Mouse (Mus musculus) hindbrain, embryonic 14.5 days (tissue): ENCODE data around the gene Slc39a11. TPM values are rescaled to one million over a fixed set of nuclear protein-coding genes. Genes with fewer than 3 reads are reported as not detected.

Experiments
- ATAC-seq: fragments of 200-750 bp; cut with Nextera tagmentation; 2 replicates; pipeline ENCODE4 v1.8.0; 2017; ENCODE audit warnings: moderate number of reproducible peaks, mild to moderate bottlenecking, moderate TSS enrichment, moderate library complexity; ENCODE audit not compliant: low FRiP score
- DNase-seq: peaks from one replicate; pipeline ENCODE4 v3.0.0-alpha.2; 2015; ENCODE audit warnings: low spot score
- H3K27ac ChIP-seq: fragments of 300-500 bp; sonication (generic); 2 replicates; pipeline ENCODE4 v1.5.1; 2014; ENCODE audit warnings: mild to moderate bottlenecking, moderate library complexity
- H3K27me3 ChIP-seq: fragments of 300-500 bp; sonication (generic); 2 replicates; pipeline ENCODE4 v1.6.1; 2014; ENCODE audit warnings: mild to moderate bottlenecking, low read length, mixed read lengths; ENCODE audit not compliant: control insufficient read depth, insufficient read depth
- H3K36me3 ChIP-seq: fragments of 300-500 bp; sonication (generic); replicated peaks from 2 replicates; pipeline ENCODE4 v1.6.1; 2014; ENCODE audit not compliant: control insufficient read depth, insufficient read depth
- H3K4me1 ChIP-seq: fragments of 300-500 bp; sonication (generic); replicated peaks from 2 replicates; pipeline ENCODE4 v1.6.1; 2014; ENCODE audit warnings: antibody characterized with exemption, low read length, mixed read lengths; ENCODE audit not compliant: control insufficient read depth, insufficient read depth
- H3K4me2 ChIP-seq: fragments of 300-500 bp; sonication (generic); replicated peaks from 2 replicates; pipeline ENCODE4 v1.6.1; 2014; ENCODE audit warnings: mild to moderate bottlenecking, moderate library complexity
- H3K4me3 ChIP-seq: fragments of 300-500 bp; sonication (generic); replicated peaks from 2 replicates; pipeline ENCODE4 v1.5.1; 2014; ENCODE audit warnings: mild to moderate bottlenecking, low read length
- H3K9ac ChIP-seq: fragments of 300-500 bp; sonication (generic); 2 replicates; pipeline ENCODE4 v1.6.1; 2014
- H3K9me3 ChIP-seq: fragments of 300-500 bp; sonication (generic); 2 replicates; pipeline ENCODE4 v1.6.1; 2016; ENCODE audit warnings: low read length; ENCODE audit not compliant: control insufficient read depth
- WGBS: fragments of 180-500 bp; shearing (Covaris S2); extraction: QIAGEN DNeasy Blood & Tissue Kit; methylation state at CpG from one replicate; pipeline ENCODE4 v1.1.7; 2014; 5-methylcytosine and 5-hydroxymethylcytosine counted together
- polyA plus RNA-seq: library from polyadenylated mRNA; unstranded; fragments of >200 nt; fragmentation: Nextera tagmentation; extraction: Ambion mirVana; gene quantifications from 2 replicates; pipeline ENCODE4 v1.2.1, GENCODE M21; 2014

The Slc39a11 gene
- polyA plus RNA-seq, 1 experiment from 2014 or later = 25.5 TPM

GRCm38 (mm10) chr11:113553605-113554004 is 96.3 kb downstream of the Slc39a11 start:
- 0 out of 2 replicates have a peak overlapping the region, but pooled peaks have one; percentile 0 for H3K9ac ChIP-seq

DNA sequence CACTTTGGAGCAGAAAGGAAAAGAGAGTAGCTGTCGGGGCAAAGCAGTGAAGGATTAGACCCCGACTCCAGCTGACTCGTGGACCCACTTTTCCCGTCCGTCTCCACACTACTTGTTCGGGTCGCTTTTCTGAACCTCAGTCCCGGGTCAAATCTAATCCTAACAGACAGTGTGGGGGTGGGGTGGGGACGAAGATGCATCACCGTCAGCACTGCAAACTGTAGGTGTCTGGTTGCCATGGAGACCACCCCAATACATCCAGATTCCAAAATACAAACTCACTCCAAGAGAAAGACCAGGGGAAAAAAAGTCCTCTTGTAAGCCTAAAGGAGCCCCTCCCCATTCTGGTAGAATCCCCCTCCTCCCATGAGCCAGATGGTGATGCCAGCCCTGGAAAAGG is 97.3 kb downstream of the Slc39a11 start:
- no peaks in the 10 kb centered on the region for H3K9me3 ChIP-seq
- ATAC-seq (no peak), DNase-seq (no peak)
- 66% methylated on average over 10 of the region's 10 CpGs for WGBS
- peaks cover 30% of the 10 kb centered on the region for H3K4me1 ChIP-seq
- no peaks in the 10 kb centered on the region for H3K36me3 ChIP-seq
- H3K4me3 ChIP-seq = no peak overlapping the region
- H3K27me3 ChIP-seq = no peaks in the 10 kb centered on the region
- H3K4me2 ChIP-seq = no peak overlapping the region
- H3K27ac ChIP-seq = 0 out of 2 replicates have a peak overlapping the region, but pooled peaks have one; percentile 68
- H3K9ac ChIP-seq = no peak overlapping the region

More at GRCm38 (mm10) chr11:113553605-113554004, 96.3 kb downstream of the Slc39a11 start:
- H3K27me3 ChIP-seq = no peaks in the 10 kb centered on the region
- no peak overlapping the region for H3K4me2 ChIP-seq
- no peaks in the 10 kb centered on the region for H3K36me3 ChIP-seq
- no peak for ATAC-seq
- no peaks in the 10 kb centered on the region for H3K9me3 ChIP-seq
- H3K4me3 ChIP-seq = no peak overlapping the region
- peak overlapping the region; percentile 68 for H3K27ac ChIP-seq
- no peak for DNase-seq
- 68% methylated on average over 13 of the region's 13 CpGs for WGBS
- peaks cover 30% of the 10 kb centered on the region for H3K4me1 ChIP-seq

DNA sequence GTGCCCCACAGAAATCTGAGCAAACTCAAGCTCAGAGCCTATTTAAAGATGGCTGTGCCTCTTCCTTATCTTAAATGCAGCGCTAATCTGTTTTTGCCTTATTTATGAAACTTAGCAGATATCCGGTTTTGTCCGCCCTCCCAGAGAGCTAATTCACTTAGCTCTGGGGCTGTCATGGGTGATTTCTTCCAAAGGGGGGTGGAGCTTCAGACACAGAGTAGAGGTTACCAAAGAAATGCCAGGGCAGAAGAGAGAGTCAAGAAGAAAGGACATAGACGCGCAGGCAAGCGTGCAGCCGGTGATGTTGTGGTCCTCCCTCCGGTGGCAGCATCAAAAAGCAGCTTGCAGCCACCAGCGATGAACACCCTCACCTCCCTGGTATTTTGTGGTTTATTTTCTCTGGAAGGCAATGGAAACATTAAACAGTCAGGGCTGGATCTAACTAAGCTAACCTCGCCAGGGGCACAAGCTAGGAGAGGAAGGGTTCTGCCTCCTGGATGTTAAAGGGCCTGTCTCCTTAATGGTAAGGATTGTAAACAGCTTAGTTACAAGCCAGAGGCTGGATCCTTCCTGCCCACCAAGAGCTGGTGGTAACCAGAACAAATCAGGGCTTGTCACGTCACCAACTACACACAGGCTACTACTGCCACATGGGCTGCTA is 103.5 kb downstream of the Slc39a11 start:
- Histone ChIP-seq H3K27me3 (no peaks in the 10 kb centered on the region), H3K9ac (no peak overlapping the region), H3K4me2 (no peak overlapping the region), H3K4me1 (no peaks in the 10 kb centered on the region), H3K36me3 (no peaks in the 10 kb centered on the region), H3K27ac (no peak overlapping the region), H3K9me3 (no peaks in the 10 kb centered on the region), H3K4me3 (no peak overlapping the region)
- ATAC-seq (no peak), DNase-seq (no peak)
- WGBS = 79% methylated on average over 11 of the region's 11 CpGs

DNA sequence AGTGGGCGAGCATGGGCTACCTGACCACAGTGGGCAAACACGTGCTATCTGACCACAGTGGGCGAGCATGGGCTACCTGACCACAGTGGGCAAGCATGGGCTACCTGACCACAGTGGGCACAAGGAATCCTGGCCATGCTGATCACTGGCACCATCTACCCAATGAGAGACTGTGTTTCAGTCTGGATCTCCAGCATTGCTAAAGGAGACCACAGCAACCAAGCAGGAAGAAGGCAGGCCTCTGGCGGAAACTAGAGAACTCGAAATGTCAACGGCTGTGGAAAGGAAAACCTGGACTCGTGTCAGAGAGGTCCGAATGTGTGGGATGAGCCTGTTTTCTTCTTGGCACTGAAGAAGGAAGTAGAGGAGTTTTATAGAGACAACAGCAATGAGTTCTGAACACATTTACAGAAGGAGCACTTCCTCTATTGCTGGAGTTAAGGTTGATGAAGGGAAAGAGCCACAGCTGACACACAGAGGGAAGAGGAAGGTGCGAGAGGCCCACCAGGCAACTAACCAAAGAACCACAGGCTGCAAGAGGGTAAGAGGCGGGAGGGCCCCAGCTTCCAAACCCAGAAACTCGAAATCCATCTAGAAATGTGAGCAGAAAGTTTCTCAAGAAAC is 105.8 kb downstream of the Slc39a11 start:
- Histone ChIP-seq H3K9me3 (no peaks in the 10 kb centered on the region), H3K27ac (no peak overlapping the region), H3K9ac (no peak overlapping the region), H3K4me3 (no peak overlapping the region), H3K4me1 (no peaks in the 10 kb centered on the region), H3K36me3 (no peaks in the 10 kb centered on the region), H3K4me2 (no peak overlapping the region), H3K27me3 (no peaks in the 10 kb centered on the region)
- DNase-seq = no peak
- WGBS = 90% methylated on average over 11 of the region's 11 CpGs
- no peak for ATAC-seq

GRCm38 (mm10) chr11:113541073-113541472 is 108.8 kb downstream of the Slc39a11 start:
- 96% methylated on average over 8 of the region's 8 CpGs for WGBS
- no peaks in the 10 kb centered on the region for H3K36me3 ChIP-seq
- no peak for DNase-seq
- no peaks in the 10 kb centered on the region for H3K9me3 ChIP-seq
- H3K4me2 ChIP-seq = no peak overlapping the region
- no peak overlapping the region for H3K9ac ChIP-seq
- no peaks in the 10 kb centered on the region for H3K27me3 ChIP-seq
- no peak overlapping the region for H3K4me3 ChIP-seq
- no peaks in the 10 kb centered on the region for H3K4me1 ChIP-seq
- no peak for ATAC-seq
- no peak overlapping the region for H3K27ac ChIP-seq

DNA sequence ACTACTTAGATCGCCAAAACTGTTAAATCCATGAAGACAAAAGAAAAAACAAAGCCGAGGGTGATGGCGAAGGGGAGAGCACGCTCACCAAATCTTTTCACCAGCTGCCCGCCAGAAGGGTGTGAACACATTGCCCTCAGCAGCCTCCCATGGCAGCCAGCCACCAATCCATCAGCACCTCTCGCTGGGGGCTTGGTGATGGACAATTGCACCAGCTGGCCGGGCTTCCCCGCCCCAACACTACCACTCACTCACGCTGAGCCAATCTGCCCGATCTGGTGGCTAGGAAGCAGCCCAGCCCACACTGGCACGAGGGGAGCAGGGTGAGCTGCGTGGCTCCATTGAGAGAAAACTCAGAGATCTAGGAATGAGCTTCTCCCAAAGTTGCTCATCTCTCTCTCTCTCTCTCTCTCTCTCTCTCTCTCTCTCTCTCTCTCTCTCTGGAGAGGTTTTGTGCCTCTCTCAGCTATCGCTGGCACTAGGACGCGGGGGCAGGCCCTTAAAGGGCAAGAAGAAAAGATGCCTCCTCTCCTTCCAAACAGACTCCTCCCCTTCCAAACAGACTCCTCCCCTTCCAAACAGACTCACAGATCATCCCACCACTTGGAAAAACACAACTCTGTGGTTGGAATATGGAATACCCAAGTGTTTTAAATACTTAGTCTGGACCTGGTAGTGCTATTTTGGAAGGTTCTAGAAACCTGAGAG is 110.2 kb downstream of the Slc39a11 start:
- H3K27ac ChIP-seq = 0 out of 2 replicates have a peak overlapping the region, but pooled peaks have one; percentile 4
- H3K4me2 ChIP-seq = no peak overlapping the region
- WGBS = 29% methylated on average over 13 of the region's 15 CpGs

GRCm38 (mm10) chr11:113539079-113539478 is 110.8 kb downstream of the Slc39a11 start:
- no peak overlapping the region for H3K4me3 ChIP-seq
- H3K36me3 ChIP-seq = no peaks in the 10 kb centered on the region
- no peaks in the 10 kb centered on the region for H3K9me3 ChIP-seq
- no peak overlapping the region for H3K9ac ChIP-seq
- no peak for DNase-seq
- WGBS = 46% methylated on average over 6 of the region's 6 CpGs
- peaks cover 7% of the 10 kb centered on the region for H3K4me1 ChIP-seq
- ATAC-seq = no peak
- no peak overlapping the region for H3K4me2 ChIP-seq
- H3K27me3 ChIP-seq = no peaks in the 10 kb centered on the region
- peak overlapping the region; percentile 11; the same call in 1 of the 2 replicates for H3K27ac ChIP-seq

More for the DNA sequence above, 110.2 kb downstream of the Slc39a11 start:
- no peaks in the 10 kb centered on the region for H3K9me3 ChIP-seq
- peaks cover 1% of the 10 kb centered on the region; the same call in 1 of the 2 replicates for H3K4me1 ChIP-seq
- H3K9ac ChIP-seq = no peak overlapping the region
- DNase-seq (peak; percentile 72), ATAC-seq (peak; percentile 82; the same call in 1 of the 2 replicates)
- no peaks in the 10 kb centered on the region for H3K27me3 ChIP-seq
- no peaks in the 10 kb centered on the region for H3K36me3 ChIP-seq
- H3K4me3 ChIP-seq = no peak overlapping the region

DNA sequence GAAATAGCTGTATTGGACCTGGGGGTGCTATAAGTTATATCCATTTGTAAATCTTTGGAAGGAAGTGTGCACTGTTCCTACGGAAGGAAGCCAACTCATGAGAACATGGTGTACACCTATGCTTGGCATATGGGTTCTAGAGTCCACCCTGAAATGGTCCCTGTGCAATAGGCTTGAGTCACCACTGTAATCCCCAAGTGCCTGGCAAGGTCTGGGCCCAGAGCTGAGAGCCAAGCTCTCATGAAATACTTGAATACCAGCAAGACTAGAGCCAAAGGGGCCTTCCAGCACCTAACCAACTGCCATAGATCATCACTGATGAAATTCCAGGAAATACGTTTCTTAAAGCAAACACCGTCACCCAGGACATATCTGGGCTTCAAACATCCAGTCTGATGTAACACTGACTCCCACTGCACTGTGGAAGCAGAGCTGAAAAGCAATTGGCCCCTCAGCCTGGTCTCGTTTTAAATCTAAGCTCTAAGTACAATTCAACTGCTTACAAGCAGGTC is 111.4 kb downstream of the Slc39a11 start:
- no peak overlapping the region for H3K4me2 ChIP-seq
- H3K36me3 ChIP-seq = no peaks in the 10 kb centered on the region
- H3K27me3 ChIP-seq = no peaks in the 10 kb centered on the region
- H3K4me3 ChIP-seq = no peak overlapping the region
- peaks cover 11% of the 10 kb centered on the region for H3K4me1 ChIP-seq
- H3K9me3 ChIP-seq = no peaks in the 10 kb centered on the region
- no peak overlapping the region for H3K9ac ChIP-seq
- DNase-seq = no peak
- no peak overlapping the region for H3K27ac ChIP-seq
- no peak for ATAC-seq
- WGBS = 88% methylated on average over 4 of the region's 4 CpGs

DNA sequence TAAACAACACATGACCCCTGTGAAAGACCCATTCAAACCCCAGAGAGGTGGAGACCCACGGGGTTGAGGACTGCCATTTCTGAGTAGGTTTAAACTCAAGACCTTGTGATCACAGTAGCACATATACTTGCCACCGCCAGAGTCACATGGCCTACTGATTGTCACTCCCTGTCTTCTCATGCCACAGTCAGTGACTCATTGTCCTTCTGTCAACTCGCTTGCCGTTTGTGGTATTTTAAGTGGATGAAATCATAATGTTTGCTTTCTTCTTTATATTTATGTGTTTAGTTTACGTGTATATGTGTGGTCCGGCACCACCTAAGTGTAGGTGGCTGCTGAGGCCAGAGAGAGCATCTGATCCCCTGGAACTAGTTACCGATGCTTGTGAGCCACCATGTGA is 112.2 kb downstream of the Slc39a11 start:
- 93% methylated on average over 7 of the region's 7 CpGs for WGBS
- ATAC-seq = no peak

More for the DNA sequence above, 112.2 kb downstream of the Slc39a11 start:
- no peak overlapping the region for H3K9ac ChIP-seq
- H3K36me3 ChIP-seq = no peaks in the 10 kb centered on the region
- no peaks in the 10 kb centered on the region for H3K9me3 ChIP-seq
- no peak overlapping the region for H3K4me3 ChIP-seq
- H3K27me3 ChIP-seq = no peaks in the 10 kb centered on the region
- H3K4me1 ChIP-seq = peaks cover 11% of the 10 kb centered on the region
- H3K27ac ChIP-seq = no peak overlapping the region
- no peak for DNase-seq
- no peak overlapping the region for H3K4me2 ChIP-seq
